Mouse (Mus musculus) liver, embryonic 14.5 days (tissue): ENCODE results near the gene Cep78. TPM values are rescaled to one million over a fixed set of nuclear protein-coding genes. Genes with fewer than 3 reads are reported as not detected.

Experiments
- ATAC-seq: fragments of 200-750 bp; cut with Nextera tagmentation; 2 replicates; pipeline ENCODE4 v1.8.0; 2017; ENCODE audit warnings: moderate number of reproducible peaks, mild to moderate bottlenecking, moderate library complexity; ENCODE audit not compliant: insufficient read depth
- DNase-seq, 3 experiments: peaks; one replicate each; pipeline ENCODE4 v3.0.0-alpha.2; 2012 to 2013; ENCODE audit warnings: low read depth in 3 of 3, low spot score in 3 of 3
- H3K27ac ChIP-seq: fragments of 300-500 bp; sonication (generic); 2 replicates; pipeline ENCODE4 v1.5.1; 2014; ENCODE audit warnings: moderate library complexity, mild to moderate bottlenecking, control low read depth, inconsistent platforms
- H3K27me3 ChIP-seq: fragments of 300-500 bp; sonication (generic); 2 replicates; pipeline ENCODE4 v1.6.1; 2014; ENCODE audit warnings: mild to moderate bottlenecking, low read length, moderate library complexity; ENCODE audit not compliant: control insufficient read depth, insufficient read depth
- H3K36me3 ChIP-seq: fragments of 300-500 bp; sonication (generic); replicated peaks from 2 replicates; pipeline ENCODE4 v1.6.1; 2014; ENCODE audit warnings: low read depth; ENCODE audit not compliant: control insufficient read depth, insufficient read depth
- H3K4me1 ChIP-seq, 2 experiments: fragments of 200-500 bp in 1 of 2; fragments of 300-500 bp in 1 of 2; sonication (generic) in 1 of 2; replicated peaks; 2 replicates each; pipeline ENCODE4 v1.6.1; 2012 to 2014; ENCODE audit warnings: antibody characterized with exemption in 1 of 2, inconsistent platforms in 1 of 2, low read length in 1 of 2; ENCODE audit not compliant: control insufficient read depth in 2 of 2, insufficient read depth in 2 of 2
- H3K4me2 ChIP-seq: fragments of 300-500 bp; sonication (generic); 2 replicates; pipeline ENCODE4 v1.6.1; 2014; ENCODE audit warnings: low read depth, mild to moderate bottlenecking, control low read depth, moderate library complexity
- H3K4me3 ChIP-seq, 2 experiments: fragments of 200-500 bp in 1 of 2; fragments of 300-500 bp in 1 of 2; sonication (generic) in 1 of 2; 2 replicates each; pipeline ENCODE4 v1.5.1; 2012 to 2014; ENCODE audit warnings: low read depth in 2 of 2, low read length in 2 of 2, mild to moderate bottlenecking in 2 of 2, control low read depth in 1 of 2, inconsistent platforms in 1 of 2, moderate library complexity in 1 of 2; ENCODE audit not compliant: insufficient read depth in 1 of 2
- H3K9ac ChIP-seq: fragments of 300-500 bp; sonication (generic); replicated peaks from 2 replicates; pipeline ENCODE4 v1.6.1; 2014; ENCODE audit warnings: mild to moderate bottlenecking, control low read depth, moderate library complexity
- H3K9me3 ChIP-seq: fragments of 300-500 bp; sonication (generic); 2 replicates; pipeline ENCODE4 v1.6.1; 2016; ENCODE audit warnings: low read length, mixed read lengths; ENCODE audit not compliant: control insufficient read depth
- CTCF ChIP-seq: IDR thresholded peaks from 2 replicates; pipeline ENCODE4 v1.5.1; 2016; ENCODE audit warnings: antibody characterized with exemption, low read depth, control low read depth
- EP300 ChIP-seq: IDR thresholded peaks from 2 replicates; pipeline ENCODE4 v1.6.1; 2016; ENCODE audit warnings: antibody characterized with exemption, low read depth
- whole genome bisulfite sequencing: fragments of 180-500 bp; shearing (Covaris S2); extraction: QIAGEN DNeasy Blood & Tissue Kit; methylation state at CpG from one replicate; pipeline ENCODE4 v1.1.7; 2014; ENCODE audit not compliant: insufficient replicate concordance; 5-methylcytosine and 5-hydroxymethylcytosine counted together
- polyA plus RNA-seq, 2 experiments: library from polyadenylated mRNA; depleted of rRNA in 1 of 2; stranded (reverse) in 1 of 2; unstranded in 1 of 2; fragments of >200 nt; fragmentation: Nextera tagmentation in 1 of 2; extraction: Ambion mirVana in 1 of 2; gene quantifications; 2 replicates each; pipeline versions ENCODE4 v1.2.1 to v1.2.3; 2012 to 2014

The Cep78 gene
- polyA plus RNA-seq, 2 experiments = 5.1 to 8.7 TPM

DNA sequence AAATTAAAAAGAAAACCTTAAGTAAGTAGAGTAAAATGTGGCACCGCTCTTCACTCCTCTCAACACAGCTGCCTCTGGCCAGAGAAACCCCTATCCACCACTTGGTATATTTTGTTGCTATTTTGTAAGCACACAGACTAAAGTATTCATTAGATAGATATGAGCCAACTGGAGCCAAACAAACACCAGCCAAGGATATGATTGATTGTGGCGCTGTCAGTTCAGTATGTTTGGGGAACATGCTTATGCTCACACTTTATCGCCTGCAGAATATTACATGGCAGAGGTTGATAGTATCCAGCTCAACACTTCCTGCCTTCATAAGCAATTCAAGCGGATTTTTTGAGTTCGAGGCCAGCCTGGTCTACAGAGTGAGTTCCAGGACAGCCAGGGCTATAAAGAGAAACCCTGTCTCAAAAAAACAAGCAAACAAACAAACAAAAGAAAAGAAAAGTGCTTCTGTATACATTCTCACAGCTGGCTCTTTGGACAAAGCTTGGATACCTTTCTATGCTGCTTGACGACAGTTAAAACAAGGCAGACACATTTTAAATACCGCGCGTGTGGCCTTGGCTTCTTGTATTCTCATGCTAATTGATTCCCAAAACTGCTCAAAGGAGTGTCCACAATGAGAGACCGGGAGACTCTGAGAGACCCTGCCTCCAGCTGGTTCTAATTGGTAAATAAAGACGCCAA is 42.2 kb downstream of the Cep78 start:
- H3K27me3 ChIP-seq = no peaks in the 10 kb centered on the region
- ATAC-seq = no peak

DNA sequence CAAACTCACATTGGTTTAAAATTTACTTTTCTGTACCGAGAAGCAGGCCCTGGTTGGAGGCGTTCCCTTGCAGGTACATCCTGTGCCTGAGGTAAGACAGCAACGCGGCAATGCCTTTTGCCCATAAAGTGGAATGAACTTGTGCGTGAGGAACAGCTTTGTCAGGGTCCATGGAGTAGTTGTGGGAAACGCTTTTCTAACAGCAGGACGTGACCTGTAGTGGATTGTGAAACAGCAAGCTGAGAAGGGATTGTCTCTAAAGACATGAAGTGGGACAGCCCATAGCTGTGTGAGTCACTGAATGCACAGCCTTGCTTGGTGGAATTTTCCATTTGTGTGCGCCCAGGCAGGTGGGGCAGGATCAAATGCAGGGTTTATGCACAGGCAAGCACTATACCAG is 43.4 kb downstream of the Cep78 start:
- no peaks in the 10 kb centered on the region for H3K36me3 ChIP-seq
- 65% methylated on average over 8 of the region's 8 CpGs for WGBS
- peak; percentile 67 for ATAC-seq

More for the DNA sequence above, 42.2 kb downstream of the Cep78 start:
- H3K9ac ChIP-seq = no peak overlapping the region
- H3K9me3 ChIP-seq = no peaks in the 10 kb centered on the region
- peaks cover 0 to 2% of the 10 kb centered on the region in 2 experiments; a peak in 1 of 4 replicates for H3K4me1 ChIP-seq
- WGBS = 69% methylated on average over 11 of the region's 11 CpGs
- no peaks in the 10 kb centered on the region for H3K36me3 ChIP-seq
- no peak overlapping the region for H3K27ac ChIP-seq
- H3K4me2 ChIP-seq = no peak overlapping the region
- TF ChIP-seq EP300 (no peak), CTCF (no peak)
- H3K4me3 ChIP-seq = no peak overlapping the region
- DNase-seq = no peak

DNA sequence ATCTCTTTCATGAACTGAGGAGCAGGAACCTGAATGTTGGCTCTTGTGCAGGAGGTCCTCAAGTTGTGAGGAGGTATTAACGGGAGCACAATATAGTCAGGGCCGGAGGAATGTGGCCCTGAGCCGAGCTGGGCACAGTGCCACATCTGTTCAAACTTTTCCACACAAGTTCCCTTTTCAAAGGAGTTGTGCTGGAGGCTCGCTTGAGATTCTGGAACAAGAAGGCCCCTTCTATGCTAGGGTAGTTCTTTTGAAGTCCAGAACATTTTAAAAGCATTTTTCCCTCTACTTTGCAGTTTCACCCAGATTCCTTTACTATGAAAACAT is 59.1 kb downstream of the Cep78 start:
- peak overlapping the region; percentile 74; the same call in 1 of the 2 replicates for H3K27ac ChIP-seq

More for the DNA sequence above, 43.4 kb downstream of the Cep78 start:
- Histone ChIP-seq H3K9ac (no peak overlapping the region), H3K4me2 (no peak overlapping the region), H3K9me3 (no peaks in the 10 kb centered on the region), H3K4me3 (no peak overlapping the region), H3K27ac (no peak overlapping the region), H3K4me1 (peaks cover 0 to 2% of the 10 kb centered on the region in 2 experiments; a peak in 1 of 4 replicates), H3K27me3 (no peaks in the 10 kb centered on the region)
- no peak for TF ChIP-seq CTCF
- TF ChIP-seq EP300 = 0 out of 2 replicates have a peak, but pooled peaks have one; percentile 4
- no peak for DNase-seq

DNA sequence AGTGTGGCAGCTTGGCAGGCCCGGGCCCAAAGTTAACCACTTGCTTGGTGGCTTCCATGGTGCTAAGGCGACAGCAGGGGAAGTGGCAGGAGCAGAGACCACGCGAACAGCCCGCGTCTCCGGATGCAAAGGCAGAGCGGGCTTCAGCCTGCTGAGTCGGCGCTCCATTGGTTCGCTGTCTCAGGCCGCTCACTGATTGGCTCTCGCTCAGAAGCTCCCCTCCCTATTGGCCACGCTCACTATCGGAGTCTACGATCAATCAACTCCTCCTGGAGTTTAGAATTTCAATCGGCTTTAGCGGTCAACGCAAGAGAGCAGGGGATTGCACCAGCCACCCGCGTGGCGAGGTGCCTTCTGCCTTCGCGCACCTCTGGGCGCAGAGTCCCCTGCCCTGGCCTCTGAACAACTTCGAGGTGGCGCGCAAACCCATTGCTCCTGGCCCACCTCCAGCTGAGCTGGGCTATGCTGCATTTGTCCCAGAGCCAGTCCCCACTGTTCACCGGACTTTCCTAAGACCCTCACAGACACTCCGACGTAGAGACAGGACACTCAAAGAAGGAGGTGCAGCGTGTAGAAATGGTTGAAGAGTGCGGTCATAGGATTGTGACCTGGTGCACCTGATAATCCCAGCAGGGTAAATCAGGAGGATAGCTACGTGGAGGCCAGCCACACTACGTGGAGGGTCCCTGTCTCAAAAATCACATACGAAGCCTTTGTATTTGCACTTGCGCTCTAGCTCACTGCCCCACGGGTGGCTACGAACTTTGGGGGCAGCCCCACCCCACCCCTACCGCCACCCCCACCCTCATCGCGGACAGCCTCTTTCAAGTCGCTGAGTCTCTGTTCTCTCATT is 59.7 kb downstream of the Cep78 start:
- Histone ChIP-seq H3K4me2 (peak overlapping the region; percentile 93), H3K9ac (peak overlapping the region; percentile 80), H3K27me3 (no peaks in the 10 kb centered on the region), H3K4me1 (peaks cover 6 to 12% of the 10 kb centered on the region in 2 experiments; a peak in 3 of 4 replicates), H3K27ac (peak overlapping the region; percentile 74), H3K4me3 (peak overlapping the region; percentile 80 to 90), H3K9me3 (no peaks in the 10 kb centered on the region), H3K36me3 (peaks cover 4% of the 10 kb centered on the region; the same call in 1 of the 2 replicates)
- peak; percentile 85 to 87 (median 85) for DNase-seq
- 4% methylated on average over 43 of the region's 43 CpGs for WGBS
- peak; percentile 96 for ATAC-seq
- TF ChIP-seq CTCF (no peak), EP300 (no peak; the same call in 1 of the 2 replicates)

More for the DNA sequence above, 59.1 kb downstream of the Cep78 start:
- WGBS = 43% methylated on average over 4 of the region's 4 CpGs
- Histone ChIP-seq H3K9me3 (no peaks in the 10 kb centered on the region), H3K9ac (peak overlapping the region; percentile 76), H3K4me3 (peak overlapping the region in 1 of 2 experiments; percentile 80; a peak in 2 of 4 replicates), H3K27me3 (no peaks in the 10 kb centered on the region), H3K4me2 (peak overlapping the region; percentile 93), H3K36me3 (peaks cover 2% of the 10 kb centered on the region; the same call in 1 of the 2 replicates), H3K4me1 (peaks cover 6 to 12% of the 10 kb centered on the region in 2 experiments; a peak in 3 of 4 replicates)
- TF ChIP-seq EP300 (no peak), CTCF (no peak)
- ATAC-seq (no peak), DNase-seq (no peak)
